Mouse (Mus musculus) stomach, postnatal 0 days (tissue): ENCODE data around the gene Ckap2.

Experiments used
- CTCF ChIP-seq: IDR thresholded peaks from 2 replicates; pipeline ENCODE4 v1.5.1; 2016; ENCODE audit warnings: antibody characterized with exemption, low read depth, mild to moderate bottlenecking, moderate library complexity
- EP300 ChIP-seq: optimal IDR thresholded peaks from 2 replicates; pipeline ENCODE3; 2016; ENCODE audit warnings: antibody characterized with exemption

- TF ChIP-seq CTCF (no peak), EP300 (no peak)
Measured at GRCm38 (mm10) chr8:22141836-22142385, 43.7 kb downstream of the Ckap2 start.
